ENCODE assay signal across 10 mouse cellular contexts in the genomic region with DNA sequence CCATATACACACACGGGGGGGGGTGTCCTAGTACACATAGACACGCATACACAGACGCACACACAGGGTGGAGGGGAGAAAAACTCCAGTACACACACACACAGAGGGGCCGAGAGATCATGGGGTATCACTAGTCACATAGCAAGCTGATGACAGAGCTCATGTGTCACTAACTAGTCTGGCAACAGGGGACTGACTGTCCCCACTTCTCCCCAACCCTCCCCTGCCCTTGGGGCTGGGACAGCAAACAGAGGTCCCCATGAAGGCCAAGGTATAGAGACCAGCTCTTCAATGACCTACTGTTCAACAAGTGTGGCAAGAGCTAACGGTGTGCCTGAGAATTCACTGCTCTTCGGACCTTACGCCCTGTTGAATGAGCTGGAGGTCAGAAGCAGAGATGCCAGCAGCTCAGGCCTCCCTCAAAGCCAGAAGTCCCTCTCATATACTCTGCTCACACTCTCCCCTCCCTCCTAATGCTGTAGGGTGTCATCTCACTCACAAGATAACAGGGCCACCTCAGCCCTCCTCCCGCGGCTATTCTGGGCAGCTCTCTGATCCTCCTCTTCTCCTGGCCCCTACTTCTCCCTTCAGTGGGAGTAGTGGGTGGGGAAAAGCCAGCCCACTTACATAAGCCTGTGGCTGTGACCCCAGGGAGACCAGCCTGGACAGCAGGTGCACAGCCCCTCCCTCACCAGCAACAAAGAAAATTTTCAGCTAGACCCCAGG. TPM values are rescaled to one million over a fixed set of nuclear protein-coding genes. Genes with fewer than 3 reads are reported as not detected.
A peak's percentile ranks its signal among the peaks of the same experiment; 100 is the strongest.
DNase-seq lines count a peak whose midpoint lies in the region; ATAC-seq and TF ChIP-seq lines count a peak whose summit lies in the region.
"Had no signal": no experiment of that assay in that cellular context is flagged by ENCODE, and none has a peak within 500 bp of the region (broad histone marks: within the 10 kb centered on the region; RNA-seq: fewer than 3 reads in every experiment).

Mybphl (plus strand) TSS at position 642 of the 726 bp plus-strand sequence.

- H3K27ac ChIP-seq in kidney, embryonic 14.5 days (ENCODE audit: low read depth, low read length) = no peak within 1 kb of the TSS
- H3K27ac ChIP-seq in kidney, embryonic 16.5 days (ENCODE audit: low read length) = no peak within 1 kb of the TSS
- H3K27ac ChIP-seq in stomach, embryonic 15.5 days = no peak within 1 kb of the TSS
- H3K27ac ChIP-seq in stomach, postnatal 0 days (replicated peaks) = no peak within 1 kb of the TSS
- H3K27ac ChIP-seq: limb, embryonic 12.5 days had no signal

- TF ChIP-seq EP300 in stomach, postnatal 0 days (optimal IDR thresholded peaks at IDR 0.05) = no peak

- intact Hi-C loops in heart, postnatal 36 days (cut with DNase I) = no loop called here

- no peak within 1 kb of the TSS for H3K4me3 ChIP-seq in kidney, embryonic 14.5 days (ENCODE audit: low read length)
- no peak within 1 kb of the TSS for H3K4me3 ChIP-seq in kidney, embryonic 16.5 days (ENCODE audit: low read length)
- H3K4me3 ChIP-seq in stomach, embryonic 15.5 days (replicated peaks) = no peak within 1 kb of the TSS
- no peak within 1 kb of the TSS for H3K4me3 ChIP-seq in stomach, postnatal 0 days (ENCODE audit: low read depth, low read length)
- H3K4me3 ChIP-seq: limb, embryonic 12.5 days had no signal

- DNase-seq in stomach, postnatal 0 days (ENCODE audit: low spot score) = no peak
- no peak for DNase-seq in heart, postnatal 36 days
- DNase-seq in adrenal gland, adult 18-20 months (ENCODE audit: low spot score in 2 of 2) = no peak
- no peak for DNase-seq in cerebellum, postnatal 25 days
- DNase-seq in urinary bladder, adult 2 months (ENCODE audit: low spot score) = no peak

- 67% methylated on average over 9 of the region's 9 CpGs for WGBS in kidney, embryonic 14.5 days
- WGBS in kidney, embryonic 16.5 days = 62% methylated on average over 9 of the region's 9 CpGs
- WGBS in stomach, embryonic 15.5 days = 63% methylated on average over 9 of the region's 9 CpGs
- 65% methylated on average over 9 of the region's 9 CpGs for WGBS in stomach, postnatal 0 days

- H3K9ac ChIP-seq in kidney, embryonic 14.5 days (ENCODE audit: low read depth, low read length) = no peak within 1 kb of the TSS; the same call in 1 of the 2 replicates
- H3K9ac ChIP-seq in kidney, embryonic 16.5 days (replicated peaks; ENCODE audit: low read length) = no peak within 1 kb of the TSS
- no peak within 1 kb of the TSS for H3K9ac ChIP-seq in stomach, embryonic 15.5 days
- H3K9ac ChIP-seq in stomach, postnatal 0 days (ENCODE audit: low read length) = no peak within 1 kb of the TSS
- H3K9ac ChIP-seq: limb, embryonic 12.5 days had no signal

- TF ChIP-seq CTCF in stomach, postnatal 0 days (IDR thresholded peaks at IDR 0.05; ENCODE audit: low read depth) = no peak

- H3K4me2 ChIP-seq in kidney, embryonic 14.5 days (replicated peaks; ENCODE audit: low read depth, low read length) = no peak within 1 kb of the TSS
- no peak within 1 kb of the TSS for H3K4me2 ChIP-seq in kidney, embryonic 16.5 days (replicated peaks; ENCODE audit: low read depth, low read length)
- no peak within 1 kb of the TSS for H3K4me2 ChIP-seq in stomach, embryonic 15.5 days
- no peak within 1 kb of the TSS for H3K4me2 ChIP-seq in stomach, postnatal 0 days (replicated peaks; ENCODE audit: low read depth)
- H3K4me2 ChIP-seq: limb, embryonic 12.5 days had no signal

- ATAC-seq in kidney, embryonic 14.5 days (ENCODE audit: low FRiP score, low TSS enrichment) = 0 out of 2 replicates have a peak, but pooled peaks have one; percentile 24
- ATAC-seq in kidney, embryonic 16.5 days (ENCODE audit: low FRiP score, low TSS enrichment) = no peak
- ATAC-seq in stomach, embryonic 15.5 days (ENCODE audit: insufficient read depth, low FRiP score, low read depth) = 0 out of 2 replicates have a peak, but pooled peaks have one; percentile 34
- no peak for ATAC-seq in stomach, postnatal 0 days (ENCODE audit: low FRiP score, low TSS enrichment)

- peaks cover 9% of the 10 kb centered on the region; the same call in 1 of the 2 replicates for H3K4me1 ChIP-seq in kidney, embryonic 14.5 days (ENCODE audit: control insufficient read depth, insufficient read depth, low read length)
- H3K4me1 ChIP-seq in kidney, embryonic 16.5 days (ENCODE audit: insufficient read depth, low read length) = peaks cover 9% of the 10 kb centered on the region
- peaks cover 4% of the 10 kb centered on the region for H3K4me1 ChIP-seq in stomach, embryonic 15.5 days
- H3K4me1 ChIP-seq in stomach, postnatal 0 days (replicated peaks; ENCODE audit: control insufficient read depth, insufficient read depth) = no peaks in the 10 kb centered on the region

- no peaks in the 10 kb centered on the region for H3K27me3 ChIP-seq in kidney, embryonic 14.5 days (ENCODE audit: control insufficient read depth, insufficient read depth, low read length)
- H3K27me3 ChIP-seq in kidney, embryonic 16.5 days (ENCODE audit: insufficient read depth, low read length) = no peaks in the 10 kb centered on the region
- no peaks in the 10 kb centered on the region for H3K27me3 ChIP-seq in stomach, embryonic 15.5 days (replicated peaks)
- no peaks in the 10 kb centered on the region for H3K27me3 ChIP-seq in stomach, postnatal 0 days (ENCODE audit: control insufficient read depth, insufficient read depth, low read length)
- H3K27me3 ChIP-seq: limb, embryonic 12.5 days had no signal

- no peaks in the 10 kb centered on the region for H3K36me3 ChIP-seq in kidney, embryonic 14.5 days (ENCODE audit: control insufficient read depth, insufficient read depth, low read length)
- H3K36me3 ChIP-seq in kidney, embryonic 16.5 days (ENCODE audit: insufficient read depth, low read length) = no peaks in the 10 kb centered on the region
- no peaks in the 10 kb centered on the region for H3K36me3 ChIP-seq in stomach, embryonic 15.5 days
- no peaks in the 10 kb centered on the region for H3K36me3 ChIP-seq in stomach, postnatal 0 days (ENCODE audit: control insufficient read depth, insufficient read depth, low read length)
- H3K36me3 ChIP-seq: limb, embryonic 12.5 days had no signal

- no peaks in the 10 kb centered on the region for H3K9me3 ChIP-seq in kidney, embryonic 14.5 days (ENCODE audit: control insufficient read depth, low read length)
- no peaks in the 10 kb centered on the region for H3K9me3 ChIP-seq in kidney, embryonic 16.5 days (ENCODE audit: low read length)
- H3K9me3 ChIP-seq in stomach, embryonic 15.5 days = no peaks in the 10 kb centered on the region
- no peaks in the 10 kb centered on the region for H3K9me3 ChIP-seq in stomach, postnatal 0 days (ENCODE audit: control insufficient read depth, low read length)
- H3K9me3 ChIP-seq: limb, embryonic 12.5 days had no signal

RNA-seq across cellular contexts. Expression of gene Mybphl, which starts in this region (rescaled TPM):
- not detected in 2 replicates for polyA plus RNA-seq in kidney, embryonic 14.5 days (2014; fragmentation: Nextera tagmentation; extraction: Ambion mirVana)
- polyA plus RNA-seq in kidney, embryonic 16.5 days (2015; fragmentation: Nextera tagmentation; extraction: Ambion mirVana) = 0.14 TPM in 1 of 2 replicates, not detected in the other
- polyA plus RNA-seq in stomach, embryonic 15.5 days (2015; fragmentation: Nextera tagmentation; extraction: Ambion mirVana) = not detected in 2 replicates
- polyA plus RNA-seq in stomach, postnatal 0 days (2015; fragmentation: Nextera tagmentation; extraction: Ambion mirVana) = not detected in 2 replicates
- total RNA-seq in heart, postnatal 36 days (2021) = 10 to 100 TPM; 46.4 to 54.6 TPM
- not detected for total RNA-seq in adrenal gland, adult 18-20 months (2021)
- not detected in 2 replicates for polyA plus RNA-seq in urinary bladder, adult 2 months (2012; rRNA removed)
- polyA plus RNA-seq: limb, embryonic 12.5 days; stomach, embryonic 16.5 days had no signal

Comparison
In these comparisons a context has a peak if more than half of its experiments do, and no peak if none do; other contexts are left out.
1. RNA of gene Mybphl (total RNA-seq): 46.4 to 54.6 TPM in heart, postnatal 36 days; not detected in adrenal gland, adult 18-20 months; every median in the first group is over 10 times any median in the second.
2. Peak in ATAC-seq in kidney, embryonic 14.5 days; RNA of the gene not detected or under 1 TPM.
3. Peak in ATAC-seq in stomach, embryonic 15.5 days; RNA of the gene not detected or under 1 TPM.